Mouse (Mus musculus) c-Kit-positive CD71-negative TER-119-negative erythroid progenitor cells, embryonic 14.5 days (primary cell): ENCODE measurements around the gene Scfd1.

Experiments
- DNase-seq: peaks from one replicate; pipeline ENCODE4 v3.0.0-alpha.2; 2013; ENCODE audit warnings: low read depth

The Scfd1 gene

GRCm38 (mm10) chr12:51377003-51377887 lies at the start of gene Scfd1:
TSS of gene Scfd1 (plus strand) at chr12:51377510.
- DNase-seq = peak; percentile 86

GRCm38 (mm10) chr12:51337014-51337413 lies 40.3 kb upstream of the Scfd1 start:
- no peak for DNase-seq

GRCm38 (mm10) chr12:51346121-51346520 lies 31.2 kb upstream of the Scfd1 start:
- no peak for DNase-seq

- peak; percentile 76 for DNase-seq
Measured at GRCm38 (mm10) chr12:51347988-51348697, 29.2 kb upstream of the Scfd1 start, which contains the start of gene G2e3. TSS of gene G2e3 (plus strand) at chr12:51348061.

- DNase-seq = no peak
Measured at GRCm38 (mm10) chr12:51348698-51348998, 28.7 kb upstream of the Scfd1 start.

GRCm38 (mm10) chr12:51355296-51355695 lies 22.0 kb upstream of the Scfd1 start:
- DNase-seq = no peak

DNA sequence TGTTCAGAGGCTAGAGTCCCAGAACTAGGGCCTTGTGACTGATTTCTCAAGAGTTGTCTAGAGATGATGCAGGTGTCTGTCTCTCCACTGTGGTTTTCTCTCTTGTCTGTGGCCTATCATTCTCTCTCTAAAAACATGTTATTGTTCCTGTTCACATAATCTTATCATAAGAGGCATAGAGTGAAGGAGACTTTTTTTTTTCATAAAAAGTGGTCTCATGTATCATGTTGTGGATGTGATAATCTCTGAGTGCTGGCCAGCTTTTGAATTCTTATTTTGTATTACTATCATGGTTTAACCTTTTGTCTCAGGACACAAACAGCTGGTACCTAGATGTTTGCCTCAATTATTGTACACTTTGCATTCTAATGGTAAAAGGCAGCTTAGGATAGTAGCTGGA lies 16.0 kb upstream of the Scfd1 start:
- DNase-seq = no peak

DNA sequence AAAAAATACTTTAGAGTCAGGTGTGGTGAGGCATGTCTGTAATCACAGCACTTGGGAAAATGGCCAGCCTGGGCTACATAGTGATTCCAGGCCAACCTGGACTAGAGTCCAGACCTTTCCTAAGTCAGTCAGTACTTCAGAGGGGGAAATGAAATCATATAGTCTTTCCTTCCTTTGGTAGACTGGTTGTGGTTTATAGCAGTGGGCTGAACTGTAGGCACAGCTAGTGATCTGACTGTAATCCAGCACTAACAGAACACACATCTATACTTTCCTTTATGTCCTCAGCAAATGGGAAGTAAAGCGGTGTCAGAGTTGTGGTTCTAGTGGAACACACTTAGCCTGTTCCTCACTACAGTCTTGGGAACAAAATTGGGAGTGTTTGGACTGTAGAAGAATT lies 14.4 kb upstream of the Scfd1 start:
- DNase-seq = no peak

- DNase-seq = no peak
Measured at GRCm38 (mm10) chr12:51368504-51368903, 8.8 kb upstream of the Scfd1 start.

- no peak for DNase-seq
Measured at GRCm38 (mm10) chr12:51377888-51378190, 529 bp downstream of the Scfd1 start.

- no peak for DNase-seq
Measured at GRCm38 (mm10) chr12:51399871-51400270, 22.6 kb downstream of the Scfd1 start.

GRCm38 (mm10) chr12:51402060-51402698 lies 24.9 kb downstream of the Scfd1 start:
- peak; percentile 19 for DNase-seq

DNA sequence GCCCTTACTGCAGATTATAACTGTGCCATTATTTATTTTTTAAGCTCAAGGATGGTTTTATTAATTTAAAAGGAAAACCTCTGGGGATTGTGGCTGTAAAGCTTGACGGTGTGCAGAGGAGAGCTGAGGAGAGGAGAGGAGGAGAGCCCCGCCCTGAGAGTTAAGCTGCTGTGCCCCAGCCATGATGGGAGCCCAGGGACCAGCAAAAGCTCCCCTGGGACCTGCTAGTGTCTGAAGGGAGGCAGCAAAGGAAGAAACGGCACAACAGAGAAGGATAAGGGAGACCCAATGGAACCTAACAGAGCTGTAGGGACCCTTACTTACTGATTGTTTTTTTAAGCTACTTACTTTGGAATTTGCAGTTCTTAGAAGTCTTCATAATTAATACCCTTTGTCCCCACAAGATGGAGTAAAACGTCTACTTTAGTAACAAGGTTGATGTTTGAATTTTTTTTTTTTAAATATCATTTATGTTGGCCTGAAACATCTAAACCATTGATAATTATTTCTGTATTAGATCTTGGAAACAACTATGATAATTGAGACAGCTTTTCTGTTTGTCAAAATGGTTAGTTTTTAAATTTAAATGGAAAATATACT lies 26.8 kb downstream of the Scfd1 start:
- DNase-seq = no peak

DNA sequence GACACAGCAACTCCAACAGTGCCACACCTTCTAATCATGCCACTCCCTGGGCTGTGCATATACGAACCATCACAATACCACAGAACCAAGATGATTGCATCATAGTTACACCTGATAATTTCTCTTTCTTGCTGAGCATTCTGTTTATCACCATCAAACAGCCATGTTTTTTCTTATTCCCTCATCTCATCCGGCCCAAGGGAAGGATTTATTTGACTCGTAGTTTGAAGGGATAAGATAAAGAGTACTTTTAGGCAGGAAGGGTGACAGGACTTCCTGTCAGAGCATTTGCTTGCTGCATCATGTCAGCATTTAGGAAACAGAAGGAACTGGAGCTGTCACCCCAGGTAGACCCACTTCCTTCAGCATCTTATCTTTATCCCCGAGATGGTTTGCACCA lies 34.1 kb downstream of the Scfd1 start:
- no peak for DNase-seq

GRCm38 (mm10) chr12:51437541-51437940 lies 60.2 kb downstream of the Scfd1 start:
- no peak for DNase-seq

DNA sequence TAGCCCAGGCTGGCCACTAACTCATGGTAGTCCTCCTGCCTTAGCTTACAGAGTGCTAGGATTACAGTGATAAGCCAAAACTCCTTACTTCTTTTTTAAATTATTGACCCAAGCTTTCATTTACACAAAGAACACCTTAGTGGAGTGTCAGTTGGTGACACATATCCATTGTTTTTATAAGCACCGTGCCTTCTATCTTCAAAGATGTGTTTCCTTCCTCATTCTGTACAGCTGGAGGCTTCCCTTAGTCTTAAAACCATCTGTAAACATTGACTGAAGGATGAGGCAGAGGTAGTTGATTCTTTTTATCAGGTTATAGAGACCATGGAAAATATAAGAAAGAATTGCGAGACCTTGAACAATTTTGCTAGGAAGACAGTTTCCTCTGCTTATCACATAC lies 61.0 kb downstream of the Scfd1 start:
- no peak for DNase-seq

DNA sequence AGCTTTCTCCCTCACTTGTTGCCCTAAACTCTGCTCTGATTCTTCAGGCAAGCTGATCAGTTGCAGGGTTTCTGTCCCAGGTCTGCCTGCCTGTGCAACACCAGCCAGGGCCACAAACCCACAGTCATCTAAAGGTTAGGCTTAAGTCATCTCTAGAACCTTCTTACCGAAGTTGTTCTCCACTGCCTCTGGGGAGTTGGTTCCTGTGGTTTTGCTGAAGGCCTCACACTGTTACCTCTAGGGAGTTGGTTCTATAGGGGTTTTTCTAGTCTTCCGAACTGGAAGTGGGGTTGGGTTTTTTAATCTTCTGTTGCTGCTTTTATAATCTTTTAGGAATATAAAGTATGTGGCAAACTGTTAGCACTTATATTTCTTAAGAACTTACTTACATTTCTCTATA lies 72.0 kb downstream of the Scfd1 start:
- DNase-seq = no peak

DNA sequence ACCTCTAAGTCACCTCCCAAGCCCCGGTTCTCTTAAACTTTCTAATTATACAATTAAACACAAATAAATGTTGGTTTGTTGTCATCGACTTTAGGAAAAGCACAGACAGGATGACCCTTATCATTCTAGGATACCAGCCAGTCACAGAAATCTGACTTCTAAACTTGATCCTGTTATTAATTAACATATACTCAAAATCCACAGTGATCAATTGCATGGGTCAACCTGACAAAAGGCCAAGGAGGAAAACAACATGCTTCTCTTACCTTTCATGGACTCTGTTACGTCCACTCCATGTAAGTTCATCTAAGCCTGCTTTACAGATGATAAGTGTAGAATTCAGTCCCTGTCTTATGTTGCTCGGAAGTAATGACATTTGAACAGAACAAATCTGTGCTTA lies 93.6 kb downstream of the Scfd1 start:
- DNase-seq = no peak

- DNase-seq = no peak
Measured at GRCm38 (mm10) chr12:51481246-51481645, 103.9 kb downstream of the Scfd1 start.

- DNase-seq = no peak
Measured at GRCm38 (mm10) chr12:51492040-51492439, 114.7 kb downstream of the Scfd1 start.

DNA sequence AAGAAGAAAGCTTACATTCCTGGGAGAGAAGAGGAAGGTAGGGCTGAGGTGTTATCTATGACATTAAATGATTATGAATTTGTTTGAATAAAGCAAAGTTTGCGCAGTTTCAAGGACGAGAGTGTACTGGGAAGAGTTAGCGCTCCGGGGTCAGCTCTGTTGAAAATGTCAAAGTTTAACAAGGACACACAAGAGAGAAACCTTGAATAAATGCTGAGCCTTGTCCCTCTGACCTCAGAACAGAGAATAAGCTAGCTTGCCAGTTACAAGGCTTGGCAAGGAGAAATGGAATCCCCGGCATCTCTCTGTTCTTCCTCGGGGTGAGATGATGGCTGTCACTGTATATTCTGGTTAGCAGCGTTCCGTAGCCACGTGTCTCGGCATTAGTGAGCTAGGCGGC lies 116.2 kb downstream of the Scfd1 start:
- no peak for DNase-seq

DNA sequence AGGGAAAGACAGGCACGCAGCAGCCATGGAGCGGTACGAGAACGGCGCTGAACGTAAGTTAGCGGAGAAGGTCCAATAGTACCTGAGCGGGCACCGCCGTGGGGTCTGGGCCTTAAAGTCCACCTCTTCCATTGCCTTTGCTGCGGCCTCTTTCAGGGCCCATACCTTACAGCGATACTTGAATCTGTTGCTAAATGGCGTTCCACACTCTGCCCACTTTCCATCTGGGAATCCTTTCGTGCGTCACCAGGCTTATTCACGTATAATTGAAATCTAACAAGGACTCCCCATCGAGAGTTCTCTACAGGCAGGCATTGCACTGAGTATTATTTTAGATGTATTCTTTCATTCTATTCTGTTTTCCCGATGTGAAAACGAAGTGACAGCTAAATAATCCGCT lies 117.3 kb downstream of the Scfd1 start:
- DNase-seq = no peak
